Mouse (Mus musculus) cerebellum, postnatal 36 days (tissue): ENCODE data around the gene Gadd45gip1.

Experiments
- DNase-seq, 2 experiments: peaks; one replicate each; pipeline ENCODE4 v3.0.0; 2021 to 2022; ENCODE audit warnings: mixed read lengths in 2 of 2

The Gadd45gip1 gene

GRCm38 (mm10) chr8:84832034-84832717, 854 bp downstream of the Gadd45gip1 start:
- peak; percentile 81 to 86 for DNase-seq

GRCm38 (mm10) chr8:84832759-84833742, 1.7 kb downstream of the Gadd45gip1 start:
- peak in 1 of 2 experiments; percentile 7 for DNase-seq

- peak in 1 of 2 experiments; percentile 17 for DNase-seq
Measured at GRCm38 (mm10) chr8:84834002-84834865, 2.9 kb downstream of the Gadd45gip1 start.

GRCm38 (mm10) chr8:84834866-84835855, 3.8 kb downstream of the Gadd45gip1 start:
- DNase-seq, result peak; percentile 84 to 87

GRCm38 (mm10) chr8:84837149-84837911, 6.0 kb downstream of the Gadd45gip1 start:
- peak in 1 of 2 experiments; percentile 52 for DNase-seq

- DNase-seq, result no peak
Measured at GRCm38 (mm10) chr8:84837912-84838470, 6.7 kb downstream of the Gadd45gip1 start.

- DNase-seq, result no peak
Measured at GRCm38 (mm10) chr8:84838513-84838912, 7.2 kb downstream of the Gadd45gip1 start.

GRCm38 (mm10) chr8:84839411-84839810, 8.1 kb downstream of the Gadd45gip1 start:
- DNase-seq, result no peak

GRCm38 (mm10) chr8:84839875-84840247, 8.5 kb downstream of the Gadd45gip1 start:
- no peak for DNase-seq

GRCm38 (mm10) chr8:84840248-84840999, 9.1 kb downstream of the Gadd45gip1 start, which contains the start of gene Rad23a:
Rad23a (minus strand) TSS chr8:84840665.
- DNase-seq, result peak; percentile 91

GRCm38 (mm10) chr8:84841514-84841913, 10.2 kb downstream of the Gadd45gip1 start:
- DNase-seq, result no peak

- no peak for DNase-seq
Measured at GRCm38 (mm10) chr8:84844397-84845070, 13.2 kb downstream of the Gadd45gip1 start.

- peak; percentile 52 to 58 for DNase-seq
Measured at GRCm38 (mm10) chr8:84845355-84846093, 14.2 kb downstream of the Gadd45gip1 start.

GRCm38 (mm10) chr8:84846094-84846721, 14.9 kb downstream of the Gadd45gip1 start:
- DNase-seq, result no peak

- peak; percentile 98 to 100 for DNase-seq
Measured at GRCm38 (mm10) chr8:84846722-84847572, 15.6 kb downstream of the Gadd45gip1 start, which contains the start of gene Calr. Calr (minus strand) TSS chr8:84846934.

- DNase-seq, result no peak
Measured at GRCm38 (mm10) chr8:84847684-84848435, 16.5 kb downstream of the Gadd45gip1 start.
